Mouse (Mus musculus) gastrocnemius, adult 8-10 months (tissue): Measurements from ENCODE around the gene Hoxa3. TPM values are rescaled to one million over a fixed set of nuclear protein-coding genes. Genes with fewer than 3 reads are reported as not detected.

Experiments used
- DNase-seq, 2 experiments: peaks; one replicate each; pipeline ENCODE4 v3.0.0; 2022; ENCODE audit warnings: low spot score in 2 of 2
- total RNA-seq, 4 experiments: library from RNA; stranded (reverse); gene quantifications; 2 replicates each; pipeline ENCODE4 v1.2.4; 2022

Gene Hoxa3
- total RNA-seq, 4 experiments from 2014 or later, result 1.3 to 2.9 (median 2.0) TPM

DNA sequence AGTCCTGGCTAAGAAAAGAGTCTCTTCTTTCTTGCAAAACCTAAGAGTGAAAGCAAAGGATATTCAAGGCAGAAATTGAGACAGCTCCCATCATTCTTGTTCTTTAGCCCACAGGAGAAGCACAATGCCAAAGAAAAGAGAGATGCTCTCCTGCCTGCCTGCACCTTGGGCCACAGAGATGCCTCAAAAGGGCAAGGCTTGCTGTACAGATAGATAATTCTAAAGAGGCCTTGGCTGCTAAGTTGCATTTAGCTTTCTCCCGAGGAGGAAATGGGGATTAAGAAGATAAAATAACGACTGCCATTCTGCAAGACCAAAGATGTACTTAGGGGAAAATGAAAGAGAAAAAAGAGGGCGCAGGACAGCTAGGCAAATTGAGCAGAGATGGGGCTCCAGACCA lies 33.8 kb upstream of the Hoxa3 start:
- no peak for DNase-seq

DNA sequence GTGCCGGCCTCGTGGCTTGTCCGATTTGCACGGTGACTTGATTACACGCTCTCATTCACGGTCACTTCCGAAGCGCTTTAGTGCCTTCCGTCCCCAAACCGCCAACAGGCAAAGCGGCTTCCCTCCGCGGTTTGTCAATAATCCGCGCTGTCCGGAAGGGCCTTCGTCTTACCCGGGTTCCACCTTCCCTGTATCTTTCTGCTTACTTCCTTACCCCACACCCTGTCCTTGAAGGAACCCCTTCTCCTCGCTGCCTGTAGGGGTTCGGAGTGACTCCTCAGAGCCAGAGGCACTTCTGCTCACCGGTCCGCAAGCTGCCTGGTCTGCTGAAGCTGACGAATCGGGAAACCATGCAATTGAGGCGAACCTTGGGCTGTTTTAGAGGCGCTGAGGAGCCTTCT lies 33.3 kb upstream of the Hoxa3 start:
- DNase-seq, result peak in 1 of 2 experiments; percentile 10

DNA sequence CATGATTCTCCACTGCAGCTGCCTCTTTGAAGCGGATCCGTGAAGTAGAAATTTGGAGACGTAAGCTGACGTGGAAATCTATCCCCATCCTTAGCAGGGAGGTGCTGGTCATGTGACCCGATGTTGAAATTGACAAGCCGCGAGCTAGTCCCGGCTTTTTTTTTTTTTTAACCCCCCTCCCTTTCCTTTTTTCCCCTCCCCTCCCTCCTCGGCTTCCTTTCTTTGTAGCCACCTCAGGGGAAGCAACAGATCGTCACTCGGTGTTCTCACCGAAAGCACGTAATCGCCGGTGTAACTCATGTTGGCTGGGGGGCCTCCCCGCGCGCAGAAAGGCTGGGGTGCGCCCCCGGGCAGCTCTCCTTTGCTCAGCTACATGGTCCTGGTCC lies 32.6 kb upstream of the Hoxa3 start, which contains the start of gene Hoxa11:
TSS of gene Hoxa11 (minus strand) at position 54 of the 386 bp plus-strand sequence.
- no peak for DNase-seq

DNA sequence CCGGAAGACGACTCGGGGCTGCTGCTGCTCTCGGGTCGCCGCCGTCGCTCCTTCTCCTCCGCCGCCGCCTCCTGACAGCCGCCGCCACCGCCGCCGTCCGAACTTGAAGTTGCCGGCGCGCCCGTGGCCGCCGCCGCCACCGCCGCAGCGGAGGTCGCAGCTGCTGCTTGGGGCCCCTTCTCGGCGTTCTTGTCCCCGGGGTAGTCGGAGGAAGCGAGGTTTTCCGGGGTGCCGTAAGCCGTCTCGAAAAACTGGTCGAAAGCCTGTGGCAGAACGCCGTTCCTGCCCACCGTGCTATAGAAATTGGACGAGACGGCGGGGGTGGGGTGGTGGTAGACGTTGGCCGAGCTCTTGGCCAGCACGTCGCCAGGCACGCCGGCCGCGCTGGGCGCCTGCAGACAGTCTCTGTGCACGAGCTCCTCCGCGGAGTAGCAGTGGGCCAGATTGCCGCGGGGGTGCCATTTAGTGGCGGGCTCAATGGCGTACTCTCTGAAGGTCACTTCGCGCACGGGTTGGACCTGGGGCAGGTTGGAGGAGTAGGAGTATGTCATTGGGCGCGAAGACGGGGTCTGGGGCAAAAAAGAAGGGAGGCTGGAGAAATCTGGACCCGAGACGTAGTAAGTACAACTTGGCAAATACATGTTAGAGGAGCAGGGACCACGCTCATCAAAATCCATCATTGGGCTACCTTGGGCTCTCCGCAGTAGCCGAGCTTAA lies 32.1 kb upstream of the Hoxa3 start:
- peak in 1 of 2 experiments; percentile 30 for DNase-seq

DNA sequence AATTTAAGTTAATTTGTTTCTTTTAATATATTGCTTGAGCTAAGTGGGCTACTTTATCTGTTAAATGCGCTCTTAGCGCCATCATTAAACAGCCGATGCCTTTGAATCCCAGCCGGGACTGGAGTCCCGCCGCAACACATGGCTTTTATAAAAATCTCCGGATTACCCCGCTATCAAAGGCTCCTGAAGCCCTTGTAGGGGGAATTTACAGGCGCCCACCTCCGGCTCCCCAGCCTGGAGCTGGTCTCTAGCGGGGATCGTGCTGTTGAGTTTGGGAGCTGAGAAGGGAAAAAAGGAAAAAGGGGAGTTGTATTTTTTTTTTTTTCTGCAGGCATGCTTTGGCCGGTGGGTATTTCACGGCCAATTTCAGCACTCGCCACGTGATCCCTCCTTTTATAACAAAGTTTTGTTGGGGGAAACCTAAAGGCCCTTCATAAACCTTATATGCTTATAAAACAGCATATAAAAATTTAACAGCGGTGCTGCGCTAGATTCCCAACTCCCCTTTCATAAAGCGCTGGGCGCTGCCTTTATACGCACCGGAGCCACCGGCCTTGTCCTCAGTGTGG lies 31.4 kb upstream of the Hoxa3 start:
- DNase-seq, result no peak

DNA sequence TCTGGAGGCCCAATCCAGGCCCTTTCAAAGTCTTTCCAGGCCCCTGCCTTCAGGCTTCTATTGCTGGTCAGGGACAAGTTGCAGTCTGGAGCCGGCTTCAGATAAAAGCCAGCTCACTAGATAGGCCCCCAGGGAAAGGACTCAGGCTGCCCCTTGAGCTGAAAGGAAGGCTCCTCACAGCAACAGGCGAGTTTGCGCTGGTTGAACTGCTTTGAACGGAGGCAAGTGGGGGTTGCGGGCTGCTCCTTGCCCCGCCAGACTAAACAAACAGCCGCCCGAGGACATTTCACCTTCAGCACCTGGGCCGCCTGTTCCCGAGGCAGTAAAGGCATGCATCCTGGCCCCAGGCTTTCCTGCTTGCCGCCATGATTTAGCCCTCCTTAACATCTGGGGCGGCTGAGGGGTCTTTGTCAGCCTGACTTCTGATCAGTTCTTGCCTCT lies 30.6 kb upstream of the Hoxa3 start:
- DNase-seq, result no peak

DNA sequence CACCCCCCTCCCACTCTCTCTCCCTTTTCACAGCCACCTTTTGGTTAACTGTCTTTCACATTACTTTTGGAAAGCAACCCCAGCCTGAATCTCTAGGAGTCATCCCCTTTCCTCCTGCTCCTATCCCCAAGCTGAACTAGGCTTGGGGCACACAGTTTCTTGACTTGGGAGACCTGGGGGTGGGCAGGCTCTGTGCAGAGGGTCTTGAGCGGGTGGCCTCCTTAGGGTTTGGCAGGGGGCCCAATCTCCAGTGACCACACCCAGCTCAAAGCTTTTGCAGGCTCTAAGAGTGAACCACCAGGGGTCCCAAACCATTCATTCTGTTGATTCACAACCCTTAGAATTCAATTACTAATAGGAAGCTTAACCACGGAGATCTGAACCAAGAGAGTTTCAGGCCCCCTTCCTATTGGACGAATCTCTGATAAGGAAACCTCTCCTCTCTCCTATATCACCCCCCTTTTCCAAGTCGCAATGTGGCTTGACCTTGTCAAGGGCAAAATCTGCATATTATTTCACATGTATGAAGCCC lies 29.7 kb upstream of the Hoxa3 start:
- no peak for DNase-seq

DNA sequence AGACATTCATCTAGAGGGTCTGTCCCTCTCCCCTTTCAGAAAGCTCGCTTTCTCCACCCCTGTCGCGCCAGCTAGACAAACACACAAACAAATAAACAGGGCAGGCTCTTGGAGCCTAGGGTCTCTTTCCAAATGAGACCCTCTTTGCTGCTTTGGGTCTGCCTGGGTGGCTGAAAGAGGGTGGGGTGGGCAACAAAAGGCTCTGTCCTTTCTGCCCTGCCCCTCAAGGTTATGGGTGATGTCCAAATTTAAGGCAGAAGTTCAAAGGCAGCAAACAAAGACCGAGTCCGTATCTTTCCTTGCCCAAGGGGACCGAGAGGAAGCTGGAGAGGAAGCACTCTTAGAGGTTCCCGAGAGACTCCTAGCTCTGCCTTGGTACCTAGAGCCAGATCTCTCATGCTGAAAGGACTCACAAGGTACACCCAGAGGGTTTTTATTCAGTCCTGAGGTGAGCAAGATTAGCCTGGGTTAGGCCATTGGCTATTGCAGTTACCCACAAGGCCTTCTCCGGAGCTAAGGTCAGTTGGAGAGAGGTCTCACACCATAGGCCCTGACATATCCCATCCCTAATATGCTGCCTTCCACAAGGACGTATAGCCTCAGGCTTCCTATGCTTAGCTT lies 28.0 kb upstream of the Hoxa3 start:
- DNase-seq, result no peak

DNA sequence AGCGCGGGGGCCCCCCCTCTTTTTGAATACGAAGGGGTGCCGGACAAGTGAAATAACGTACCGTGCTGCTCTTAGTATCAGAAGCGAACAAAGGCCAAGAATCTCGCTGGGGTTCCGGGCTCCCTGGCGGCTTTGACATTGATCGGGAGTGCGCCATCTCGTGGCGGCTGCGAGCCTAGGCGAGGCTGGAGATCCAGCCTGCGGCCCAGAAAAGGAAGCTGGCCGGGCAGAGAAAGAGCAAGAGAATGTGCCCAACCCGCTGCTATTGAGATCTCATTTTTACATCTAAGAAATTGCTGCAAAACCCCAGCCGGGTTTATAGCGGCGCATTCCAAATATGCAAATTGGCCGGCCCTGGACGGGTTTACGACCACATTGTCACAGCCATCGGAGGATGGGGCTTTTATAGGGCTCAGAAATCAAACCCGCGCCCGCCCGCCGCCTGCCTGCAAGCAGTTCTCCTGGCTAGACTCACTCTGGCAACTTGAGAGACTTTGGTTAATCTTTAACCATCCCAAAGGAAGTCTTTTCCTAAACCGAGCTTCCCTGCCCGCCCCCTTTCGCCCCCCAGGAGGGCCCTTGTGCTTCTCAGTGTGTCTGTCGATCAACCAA lies 27.4 kb upstream of the Hoxa3 start, which contains the start of gene Hoxa10:
TSS of gene Hoxa10 (minus strand) at position 466 of the 612 bp plus-strand sequence.
- peak; percentile 80 to 85 for DNase-seq

DNA sequence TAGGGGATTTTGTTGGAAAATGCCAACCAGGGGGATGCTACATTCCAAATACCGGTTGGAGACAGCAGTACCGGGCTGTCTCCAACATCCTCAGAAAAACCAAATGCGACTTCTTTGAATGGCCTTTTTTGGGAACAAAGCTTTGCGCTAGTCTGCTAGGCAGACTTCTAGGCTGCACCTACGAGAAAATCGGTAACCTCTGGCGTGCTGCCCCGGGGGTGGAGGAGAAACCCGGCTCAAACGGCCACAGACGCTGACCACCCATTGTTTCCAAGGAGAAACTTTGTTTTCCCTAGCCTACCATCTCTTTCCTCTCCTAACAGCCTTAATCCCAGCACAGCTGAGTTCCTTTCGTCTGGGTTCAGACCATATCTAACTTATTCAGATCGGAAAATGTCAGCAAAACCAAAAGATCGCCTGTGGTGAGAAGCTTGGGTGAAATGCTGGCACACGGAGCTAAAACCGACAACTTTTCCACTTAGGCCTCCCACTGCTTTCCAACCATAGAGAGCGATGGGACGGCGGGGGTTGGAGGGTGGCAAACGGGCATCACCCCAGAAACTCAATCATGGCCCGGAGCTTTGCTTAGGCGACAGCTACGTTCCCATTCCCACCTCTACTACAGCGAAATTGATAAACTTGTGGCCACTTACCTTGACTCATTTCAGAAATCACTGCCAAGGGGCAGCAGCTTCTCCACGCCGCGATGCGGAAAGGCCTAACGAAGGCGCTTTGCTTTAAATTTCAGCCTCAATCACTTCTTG lies 26.7 kb upstream of the Hoxa3 start:
- no peak for DNase-seq

DNA sequence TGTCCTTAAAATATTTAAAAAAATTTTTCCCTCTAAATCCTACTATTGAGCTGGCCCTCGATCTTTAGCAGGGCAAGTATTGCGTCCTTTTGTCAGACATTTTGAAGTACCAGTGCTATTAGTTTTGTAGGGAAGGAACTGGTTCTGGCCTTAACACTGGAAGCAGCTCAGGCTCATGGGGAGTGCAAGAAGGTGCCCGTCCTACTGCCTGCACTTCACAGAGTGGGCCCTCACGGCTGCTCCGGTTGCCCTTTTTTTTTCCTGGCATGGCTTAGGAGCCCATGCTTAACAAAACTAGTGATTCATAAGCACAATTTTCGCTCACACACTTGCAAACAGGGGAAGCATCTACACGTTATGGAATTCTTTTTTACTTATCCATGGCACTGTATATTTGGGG lies 25.8 kb upstream of the Hoxa3 start:
- DNase-seq, result no peak

DNA sequence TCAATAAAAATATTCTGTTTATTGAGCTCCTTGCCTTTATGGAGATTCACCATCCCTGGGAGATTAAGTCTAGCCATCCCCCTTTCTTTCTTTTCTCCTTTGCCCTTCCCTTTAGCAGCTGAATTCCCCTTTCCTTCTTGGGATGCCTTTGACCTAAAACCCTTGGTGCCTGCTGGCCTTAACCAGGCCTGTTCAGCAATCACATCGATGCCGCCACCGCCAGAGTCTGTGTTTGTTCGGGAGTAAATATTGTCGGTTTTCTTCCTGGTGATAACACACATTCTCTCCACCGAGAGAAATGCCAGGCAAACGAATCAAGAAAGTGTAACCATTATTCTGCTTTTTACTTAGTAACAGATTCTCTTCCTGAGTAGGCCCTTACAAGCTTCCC lies 25.0 kb upstream of the Hoxa3 start:
- DNase-seq, result no peak

DNA sequence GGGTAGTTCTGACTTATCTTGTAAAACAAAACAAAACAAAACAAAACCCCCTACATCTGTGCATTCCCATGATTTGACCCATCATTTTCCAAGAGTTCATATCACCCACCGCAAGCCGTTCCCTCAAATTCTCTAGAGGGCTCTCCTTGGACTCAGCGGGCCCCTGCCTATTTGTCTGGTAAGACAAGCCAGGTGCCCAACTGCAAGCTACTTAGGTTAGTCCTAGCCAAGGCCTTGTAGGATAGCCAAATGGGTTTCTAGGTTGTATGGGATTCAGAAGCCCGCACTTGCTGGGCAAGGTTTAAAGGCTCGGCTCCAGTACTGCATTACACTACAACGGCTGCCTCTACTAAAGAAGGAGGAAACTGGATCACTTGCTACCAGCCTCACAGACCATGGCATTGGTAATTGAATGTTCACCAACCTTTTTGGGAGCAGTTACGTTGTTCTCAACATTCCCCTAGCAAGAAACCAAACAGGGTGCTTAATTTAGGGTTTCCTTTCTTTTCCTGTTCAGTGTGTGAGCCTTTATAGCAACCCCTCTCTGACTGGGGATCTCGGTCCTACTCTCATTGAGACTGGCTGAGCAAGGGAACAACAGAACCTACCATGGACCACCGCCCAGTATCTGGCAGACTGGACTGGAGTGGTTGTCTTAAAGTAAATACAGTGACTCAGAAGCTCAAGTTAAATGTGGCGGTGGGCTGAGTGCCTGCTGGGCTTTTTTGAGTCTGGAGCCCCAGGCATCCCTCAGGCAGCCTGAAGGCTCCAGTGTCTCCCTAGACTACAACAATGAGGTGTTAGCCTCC lies 24.4 kb upstream of the Hoxa3 start:
- DNase-seq, result no peak

DNA sequence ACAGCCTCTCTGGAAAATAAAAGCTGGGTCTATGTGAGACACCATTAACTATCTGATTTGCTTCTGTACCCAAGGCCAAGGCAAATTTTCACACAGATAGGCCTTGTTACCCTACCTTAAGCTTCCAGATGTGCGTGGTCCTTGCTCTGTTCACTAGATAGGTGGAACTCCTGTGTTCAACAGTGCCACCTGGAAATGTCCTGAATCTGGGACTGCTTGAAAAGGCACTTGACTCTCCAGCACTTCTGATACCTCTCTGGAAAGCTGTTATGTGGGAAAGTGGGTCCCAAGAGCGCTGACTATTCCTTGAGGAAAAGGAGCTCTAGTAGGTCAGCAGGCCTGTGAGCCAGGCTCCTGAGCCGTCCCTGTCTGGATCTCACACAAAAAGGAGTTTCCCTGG lies 23.7 kb upstream of the Hoxa3 start:
- no peak for DNase-seq

DNA sequence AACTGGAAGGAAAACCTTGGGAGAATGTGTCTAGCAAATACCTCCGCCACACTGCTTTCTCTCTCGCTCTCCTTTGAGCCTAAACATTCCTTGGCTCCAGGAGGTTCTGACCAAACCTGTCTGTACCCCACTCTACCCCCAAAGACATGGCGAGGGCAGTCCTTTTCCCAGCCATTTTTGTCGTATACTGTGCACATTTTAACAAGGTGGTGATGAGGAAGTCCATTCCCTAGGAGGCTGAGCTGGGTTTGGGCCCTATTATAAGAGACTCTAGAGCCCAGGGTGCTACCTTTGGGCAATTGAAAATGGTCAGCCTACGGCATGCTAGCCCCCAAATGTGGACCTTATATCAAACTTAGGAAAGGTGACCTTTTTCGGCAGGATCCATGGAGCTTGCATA lies 22.7 kb upstream of the Hoxa3 start:
- DNase-seq, result no peak

DNA sequence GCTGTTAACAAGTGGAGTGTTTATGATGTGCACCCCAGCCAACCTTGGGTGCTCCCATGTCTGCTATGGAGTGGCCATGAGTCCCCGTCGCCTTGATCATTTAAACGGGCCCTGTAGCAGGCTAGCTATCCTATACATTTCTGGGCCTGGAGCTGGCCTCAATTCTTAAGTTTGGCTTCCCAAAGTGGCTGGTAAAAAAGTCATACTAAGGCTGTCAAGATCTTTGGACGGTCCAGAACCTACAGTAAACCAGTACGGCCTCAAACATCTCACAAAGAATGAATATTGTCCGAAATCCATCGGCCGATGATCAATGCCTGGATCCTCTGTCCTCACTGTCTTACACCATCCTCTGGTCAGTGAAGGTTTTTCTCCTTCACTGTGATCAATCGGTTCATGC lies 22.1 kb upstream of the Hoxa3 start:
- no peak for DNase-seq

DNA sequence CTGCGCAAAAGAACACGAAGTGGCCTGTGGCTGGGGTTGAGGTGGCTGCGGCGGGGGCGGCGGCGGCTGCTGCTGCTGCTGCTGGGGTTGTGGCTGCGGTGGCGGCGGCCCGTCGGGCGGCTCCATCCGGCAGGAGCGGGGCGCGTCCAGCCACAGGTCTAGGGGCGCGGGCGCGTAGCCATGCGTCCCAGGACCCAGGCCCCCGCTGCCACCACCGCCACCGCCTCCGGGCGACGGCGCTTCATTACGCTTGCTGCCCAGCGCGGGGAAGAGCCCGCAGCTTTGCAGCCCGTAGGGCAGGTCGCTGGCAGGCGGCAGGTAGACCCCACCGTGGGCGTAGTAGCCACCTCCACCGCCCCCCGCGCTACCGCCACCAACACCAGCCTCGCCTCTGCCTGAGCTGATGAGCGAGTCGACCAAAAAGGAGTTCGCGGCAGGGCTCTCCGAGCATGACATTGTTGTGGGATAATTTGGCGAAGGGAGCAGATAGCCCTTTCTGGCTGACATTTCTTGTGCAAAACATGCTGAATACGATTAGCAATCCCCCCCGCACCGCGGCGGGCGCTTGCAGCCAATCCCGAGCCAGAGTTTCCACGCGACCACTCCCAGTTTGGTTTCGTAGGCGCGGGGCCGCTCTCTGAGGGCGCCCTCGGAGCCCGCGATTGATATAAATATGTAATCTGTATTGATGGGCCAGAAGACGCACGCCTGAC lies 21.4 kb upstream of the Hoxa3 start:
- DNase-seq, result peak; percentile 18 to 54

DNA sequence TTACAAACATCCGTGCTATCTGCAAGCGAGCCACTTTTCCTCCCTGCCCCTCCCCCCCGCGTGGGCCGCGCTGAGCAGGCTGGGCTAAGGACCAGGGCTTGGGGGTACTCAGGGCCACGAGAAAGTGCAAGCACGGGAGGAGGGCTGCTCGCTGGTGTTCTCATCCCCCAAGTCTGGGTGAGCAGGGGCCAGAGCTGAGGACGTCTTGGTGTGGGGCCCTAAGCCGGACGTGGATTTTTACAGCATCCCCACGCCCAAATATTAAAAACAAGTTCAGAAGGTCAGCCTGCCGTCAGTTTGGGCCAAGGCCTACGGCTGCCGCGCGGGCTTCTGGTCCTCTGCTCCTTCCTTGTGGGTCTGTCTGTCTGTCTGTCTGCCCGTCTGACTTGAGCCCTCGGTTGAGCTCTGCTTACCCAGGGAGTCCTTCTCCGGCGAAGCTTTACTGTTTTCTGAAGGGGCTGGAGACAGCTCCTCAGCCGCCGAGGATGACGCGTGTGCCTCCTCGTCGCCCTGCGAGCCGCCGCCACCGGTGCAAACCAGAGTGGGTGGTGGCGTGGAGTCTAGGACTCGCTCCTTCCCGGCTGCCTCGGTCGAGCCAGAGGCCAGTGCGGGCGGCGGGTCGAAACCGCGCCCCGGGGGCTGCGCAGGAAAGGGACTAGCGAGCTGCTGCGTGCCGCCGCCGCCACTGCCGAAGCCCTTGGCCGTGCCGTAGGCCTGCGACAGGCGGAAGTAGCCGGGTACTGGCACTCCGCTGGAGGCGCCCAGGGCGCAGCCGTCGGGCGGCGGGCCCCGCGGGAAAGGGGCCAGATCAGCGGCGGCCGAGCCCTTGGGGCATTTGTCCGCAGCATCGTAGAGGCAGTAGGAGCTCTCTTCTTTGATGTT lies 20.7 kb upstream of the Hoxa3 start:
- peak; percentile 74 to 76 for DNase-seq
